Mouse (Mus musculus) MEL (cell line): ENCODE data around the gene Lmod3. TPM values are rescaled to one million over a fixed set of nuclear protein-coding genes. Genes with fewer than 3 reads are reported as not detected.

ENCODE experiments used
- DNase-seq: peaks from one replicate; pipeline ENCODE4 v3.0.0; 2011; ENCODE audit warnings: low read depth, low spot score
- H3K27ac ChIP-seq: 2 replicates; pipeline ENCODE4 v1.5.1; 2012; ENCODE audit warnings: low read depth, mild to moderate bottlenecking, control low read depth, low read length, moderate library complexity; ENCODE audit not compliant: control insufficient read depth
- H3K27me3 ChIP-seq, 2 experiments: fragments of 150-350 bp in 1 of 2; sonication (generic) in 1 of 2; 2 replicates each; pipeline ENCODE4 v1.6.1; 2012; ENCODE audit warnings: low read length in 2 of 2, mild to moderate bottlenecking in 2 of 2, improper control_type of control experiment in 1 of 2, moderate library complexity in 1 of 2; ENCODE audit not compliant: insufficient read depth in 2 of 2, control insufficient read depth in 1 of 2
- H3K36me3 ChIP-seq, 2 experiments: 2 replicates each; pipeline ENCODE4 v1.6.1; 2012 to 2014; ENCODE audit warnings: low read length in 2 of 2, improper control_type of control experiment in 1 of 2, inconsistent platforms in 1 of 2, mild to moderate bottlenecking in 1 of 2; ENCODE audit not compliant: insufficient read depth in 2 of 2, control insufficient read depth in 1 of 2
- H3K4me1 ChIP-seq, 2 experiments: fragments of 150-350 bp in 1 of 2; sonication (generic) in 1 of 2; 2 replicates each; pipeline ENCODE4 v1.6.1; 2012; ENCODE audit warnings: low read length in 2 of 2, improper control_type of control experiment in 1 of 2, mild to moderate bottlenecking in 1 of 2; ENCODE audit not compliant: insufficient read depth in 2 of 2, control insufficient read depth in 1 of 2
- H3K4me3 ChIP-seq, 2 experiments: fragments of 150-350 bp in 1 of 2; sonication (generic) in 1 of 2; 2 replicates each; pipeline ENCODE4 v1.5.1; 2012; ENCODE audit warnings: low read depth in 2 of 2, low read length in 2 of 2, mild to moderate bottlenecking in 2 of 2, moderate library complexity in 2 of 2, control low read depth in 1 of 2, improper control_type of control experiment in 1 of 2; ENCODE audit not compliant: control insufficient read depth in 1 of 2, insufficient read depth in 1 of 2
- H3K79me2 ChIP-seq: 2 replicates; pipeline ENCODE4 v1.6.1; 2012; ENCODE audit warnings: mild to moderate bottlenecking, low read length, moderate library complexity; ENCODE audit not compliant: control insufficient read depth, poor library complexity, insufficient read depth
- H3K9ac ChIP-seq: 2 replicates; pipeline ENCODE4 v1.6.1; 2012; ENCODE audit warnings: low read depth, mild to moderate bottlenecking, control low read depth, low read length, moderate library complexity; ENCODE audit not compliant: control insufficient read depth, poor library complexity, severe bottlenecking
- H3K9me3 ChIP-seq: fragments of 150-350 bp; sonication (generic); replicated peaks from 2 replicates; pipeline ENCODE4 v1.6.1; 2012; ENCODE audit warnings: mild to moderate bottlenecking, low read length, improper control_type of control experiment, moderate library complexity; ENCODE audit not compliant: insufficient read depth
- BHLHE40 ChIP-seq: IDR thresholded peaks from 2 replicates; pipeline ENCODE4 v1.6.1; 2012; ENCODE audit warnings: low read depth, mild to moderate bottlenecking, inconsistent platforms, low read length, improper control_type of control experiment, borderline replicate concordance
- CHD1 ChIP-seq: IDR thresholded peaks from 2 replicates; pipeline ENCODE4 v1.6.1; 2012; ENCODE audit warnings: low read depth, mild to moderate bottlenecking, inconsistent platforms, low read length, improper control_type of control experiment
- CHD2 ChIP-seq: IDR thresholded peaks from 2 replicates; pipeline ENCODE4 v1.6.1; 2011; ENCODE audit warnings: low read length, improper control_type of control experiment
- CTCF ChIP-seq, 3 experiments: IDR thresholded peaks in 2 of 3; conservative IDR thresholded peaks in 1 of 3; 2 replicates each; pipeline ENCODE4 v1.5.1; 2011 to 2012; ENCODE audit warnings: low read length in 3 of 3, low read depth in 2 of 3, mild to moderate bottlenecking in 2 of 3, improper control_type of control experiment in 1 of 3, inconsistent platforms in 1 of 3, mixed read lengths in 1 of 3, moderate library complexity in 1 of 3; ENCODE audit not compliant: control insufficient read depth in 1 of 3, insufficient read depth in 1 of 3, poor library complexity in 1 of 3, severe bottlenecking in 1 of 3
- ETS1 ChIP-seq: IDR thresholded peaks from 2 replicates; pipeline ENCODE4 v1.6.1; 2012; ENCODE audit warnings: low read depth, mild to moderate bottlenecking, inconsistent platforms, low read length, improper control_type of control experiment, moderate library complexity
- GABPA ChIP-seq: IDR thresholded peaks from 2 replicates; pipeline ENCODE4 v1.6.1; 2012; ENCODE audit warnings: low read depth, mild to moderate bottlenecking, inconsistent platforms, low read length, improper control_type of control experiment, moderate library complexity
- HCFC1 ChIP-seq: IDR thresholded peaks from 2 replicates; pipeline ENCODE4 v1.6.1; 2012; ENCODE audit warnings: low read depth, mild to moderate bottlenecking, inconsistent platforms, low read length, improper control_type of control experiment, moderate library complexity
- JUND ChIP-seq: IDR thresholded peaks from 2 replicates; pipeline ENCODE4 v1.6.1; 2011; ENCODE audit warnings: low read depth, mild to moderate bottlenecking, improper control_type of control experiment, low read length
- MXI1 ChIP-seq: IDR thresholded peaks from 2 replicates; pipeline ENCODE4 v1.6.1; 2011; ENCODE audit warnings: mild to moderate bottlenecking, low read depth, low read length, improper control_type of control experiment
- MYB ChIP-seq: IDR thresholded peaks from 2 replicates; pipeline ENCODE4 v1.6.1; 2011; ENCODE audit warnings: mild to moderate bottlenecking, low read depth, low read length, improper control_type of control experiment
- NELFE ChIP-seq: IDR thresholded peaks from 2 replicates; pipeline ENCODE4 v1.6.1; 2011; ENCODE audit warnings: low read depth, low read length, improper control_type of control experiment
- POLR2A ChIP-seq, 2 experiments: IDR thresholded peaks; 2 replicates each; pipeline ENCODE4 v1.6.1; 2011 to 2012; ENCODE audit warnings: low read length in 2 of 2, mild to moderate bottlenecking in 2 of 2, control low read depth in 1 of 2, improper control_type of control experiment in 1 of 2, low read depth in 1 of 2, moderate library complexity in 1 of 2; ENCODE audit not compliant: control insufficient read depth in 1 of 2, insufficient read depth in 1 of 2, poor library complexity in 1 of 2
- SMC3 ChIP-seq: IDR thresholded peaks from 2 replicates; pipeline ENCODE4 v1.6.1; 2011; ENCODE audit warnings: low read depth, low read length, improper control_type of control experiment
- TCF12 ChIP-seq: IDR thresholded peaks from 2 replicates; pipeline ENCODE4 v1.6.1; 2014; ENCODE audit warnings: low read depth, mild to moderate bottlenecking, inconsistent platforms, low read length, improper control_type of control experiment, moderate library complexity
- UBTF ChIP-seq: IDR thresholded peaks from 2 replicates; pipeline ENCODE4 v1.6.1; 2012; ENCODE audit warnings: low read depth, mild to moderate bottlenecking, inconsistent platforms, low read length, improper control_type of control experiment, moderate library complexity, borderline replicate concordance; ENCODE audit not compliant: insufficient read depth
- USF1 ChIP-seq: IDR thresholded peaks from 2 replicates; pipeline ENCODE4 v1.6.1; 2014; ENCODE audit warnings: low read depth, mild to moderate bottlenecking, inconsistent platforms, low read length, improper control_type of control experiment, moderate library complexity
- USF2 ChIP-seq, 2 experiments: IDR thresholded peaks; 2 replicates each; pipeline ENCODE4 v1.6.1; 2011 to 2012; ENCODE audit warnings: improper control_type of control experiment in 2 of 2, low read length in 2 of 2, borderline replicate concordance in 1 of 2, inconsistent platforms in 1 of 2, low read depth in 1 of 2, mild to moderate bottlenecking in 1 of 2; ENCODE audit not compliant: insufficient read depth in 1 of 2
- ZC3H11A ChIP-seq: IDR thresholded peaks from 2 replicates; pipeline ENCODE4 v1.6.1; 2012; ENCODE audit warnings: low read depth, mild to moderate bottlenecking, inconsistent platforms, low read length, improper control_type of control experiment
- ZKSCAN1 ChIP-seq: IDR thresholded peaks from 2 replicates; pipeline ENCODE4 v1.6.1; 2012; ENCODE audit warnings: low read depth, mild to moderate bottlenecking, inconsistent platforms, low read length, improper control_type of control experiment, moderate library complexity
- ZNF384 ChIP-seq: IDR thresholded peaks from 2 replicates; pipeline ENCODE4 v1.6.1; 2012; ENCODE audit warnings: low read depth, mild to moderate bottlenecking, inconsistent platforms, low read length, improper control_type of control experiment
- polyA plus RNA-seq, 2 experiments: library from polyadenylated mRNA; stranded (reverse) in 1 of 2; unstranded in 1 of 2; fragments of >175 nt in 1 of 2; fragments of >200 nt in 1 of 2; gene quantifications; 2 replicates each; pipeline versions ENCODE4 v1.2.1 to v1.2.4; 2012; ENCODE audit warnings: low replicate concordance in 2 of 2, low read depth in 1 of 2; ENCODE audit not compliant: insufficient read length in 2 of 2, insufficient read depth in 1 of 2, missing spikeins in 1 of 2
- total RNA-seq: library from RNA; depleted of rRNA; stranded (reverse); fragments of 300-350 nt; gene quantifications from 2 replicates; pipeline ENCODE4 v1.2.3, GENCODE M21; 2012

The Lmod3 gene
- total and polyA plus RNA-seq, 3 experiments, result not detected

GRCm38 (mm10) chr6:97222321-97222720 is 30.2 kb downstream of the Lmod3 start:
- H3K27ac ChIP-seq, result no peak overlapping the region
- H3K27me3 ChIP-seq, result no peaks in the 10 kb centered on the region
- no peak for TF ChIP-seq GABPA
- TF ChIP-seq NELFE, result no peak
- no peak for TF ChIP-seq MYB
- no peak for TF ChIP-seq MXI1
- TF ChIP-seq ZNF384, result no peak
- TF ChIP-seq SMC3, result no peak
- TF ChIP-seq JUND, result no peak
- TF ChIP-seq ZKSCAN1, result no peak
- TF ChIP-seq CTCF (IDR thresholded peaks at IDR 0.05 in 2 of 3, conservative IDR thresholded peaks at IDR 0.05 in 1 of 3; ENCODE audit: control insufficient read depth in 1 of 3, insufficient read depth in 1 of 3, low read depth in 2 of 3, low read length in 3 of 3, poor library complexity in 1 of 3, severe bottlenecking in 1 of 3), result no peak
- no peak for TF ChIP-seq BHLHE40
- TF ChIP-seq CHD2, result no peak
- TF ChIP-seq ZC3H11A, result no peak
- TF ChIP-seq USF1, result no peak
- no peak for TF ChIP-seq HCFC1
- no peak for TF ChIP-seq CHD1
- no peak for TF ChIP-seq TCF12
- no peak for TF ChIP-seq UBTF
- TF ChIP-seq POLR2A (IDR thresholded peaks at IDR 0.05; ENCODE audit: control insufficient read depth in 1 of 2, insufficient read depth in 1 of 2, low read depth in 1 of 2, low read length in 2 of 2, poor library complexity in 1 of 2), result no peak
- TF ChIP-seq ETS1, result no peak
- peaks cover 13 to 19% of the 10 kb centered on the region in 2 experiments for H3K36me3 ChIP-seq
- no peak overlapping the region for H3K9ac ChIP-seq
- peaks cover 14 to 25% of the 10 kb centered on the region in 2 experiments for H3K4me1 ChIP-seq
- no peak overlapping the region for H3K4me3 ChIP-seq
- DNase-seq, result no peak
- H3K79me2 ChIP-seq, result peaks cover 21% of the 10 kb centered on the region
- H3K9me3 ChIP-seq, result no peaks in the 10 kb centered on the region

- Histone ChIP-seq H3K9me3 (no peaks in the 10 kb centered on the region), H3K27me3 (no peaks in the 10 kb centered on the region), H3K9ac (no peak overlapping the region), H3K4me1 (peaks cover 14 to 25% of the 10 kb centered on the region in 2 experiments), H3K79me2 (peaks cover 24% of the 10 kb centered on the region), H3K4me3 (no peak overlapping the region), H3K27ac (no peak overlapping the region), H3K36me3 (peaks cover 8 to 19% of the 10 kb centered on the region in 2 experiments)
- TF ChIP-seq USF2 (IDR thresholded peaks at IDR 0.05; ENCODE audit: borderline replicate concordance in 1 of 2, insufficient read depth in 1 of 2, low read depth in 1 of 2, low read length in 2 of 2), result no peak
- DNase-seq, result no peak
Measured at GRCm38 (mm10) chr6:97221205-97222025, 31.1 kb downstream of the Lmod3 start.
